Mouse (Mus musculus): ENCODE measurements around the gene Trim40. TPM values are rescaled to one million over a fixed set of nuclear protein-coding genes. Genes with fewer than 3 reads are reported as not detected.

Gene Trim40
- polyA plus RNA-seq (2017; shearing (Covaris generic)) = not detected

GRCm38 (mm10) chr17:36890073-36890903, at the start of gene Trim40:
TSS of gene Trim40 (minus strand) at chr17:36890123.

GRCm38 (mm10) chr17:36897552-36898205, 7.8 kb upstream of the Trim40 start, which contains the start of gene Trim31:
TSS of gene Trim31 (plus strand) at chr17:36898118.

GRCm38 (mm10) chr17:36869284-36869954, 20.5 kb downstream of the Trim40 start, which contains the start of gene Trim10:
TSS of gene Trim10 (plus strand) at chr17:36869574.

GRCm38 (mm10) chr17:36866719-36867527, 23.0 kb downstream of the Trim40 start, which contains the start of gene Trim15:
TSS of gene Trim15 (minus strand) at chr17:36867210.

GRCm38 (mm10) chr17:36836874-36837647, 52.9 kb downstream of the Trim40 start, which contains the start of gene Trim26:
TSS of gene Trim26 (plus strand) at chr17:36837134.

Other genes starting within 250 kb of the Trim40 start
- gene H2-M9, start 247.5 kb downstream of the Trim40 start, polyA plus RNA-seq (2017; shearing (Covaris generic)) = not detected
- not detected for gene H2-M1, start 217.9 kb downstream of the Trim40 start, polyA plus RNA-seq (2017; shearing (Covaris generic))
- not detected for gene H2-M10.5, start 117.2 kb downstream of the Trim40 start, polyA plus RNA-seq (2017; shearing (Covaris generic))
- not detected for gene H2-M10.6, start 78.0 kb downstream of the Trim40 start, polyA plus RNA-seq (2017; shearing (Covaris generic))
- gene Trim26, start 53.0 kb downstream of the Trim40 start, polyA plus RNA-seq (2017; shearing (Covaris generic)) = 178 TPM
- 0.31 TPM for gene Trim15, start 22.9 kb downstream of the Trim40 start, polyA plus RNA-seq (2017; shearing (Covaris generic))
- not detected for gene Trim10, start 20.5 kb downstream of the Trim40 start, polyA plus RNA-seq (2017; shearing (Covaris generic))
- gene Trim31, start 8.0 kb upstream of the Trim40 start, polyA plus RNA-seq (2017; shearing (Covaris generic)) = not detected
- not detected for gene Rnf39, start 52.8 kb upstream of the Trim40 start, polyA plus RNA-seq (2017; shearing (Covaris generic))
- 176 TPM for gene Ppp1r11, start 61.6 kb upstream of the Trim40 start, polyA plus RNA-seq (2017; shearing (Covaris generic))
- gene Znrd1, start 68.4 kb upstream of the Trim40 start, polyA plus RNA-seq (2017; shearing (Covaris generic)) = 108 TPM
- 4.0 TPM for gene Znrd1as, start 68.5 kb upstream of the Trim40 start, polyA plus RNA-seq (2017; shearing (Covaris generic))
- gene 2410137M14Rik, start 91.1 kb upstream of the Trim40 start, polyA plus RNA-seq (2017; shearing (Covaris generic)) = not detected
- gene H2-M5, start 99.4 kb upstream of the Trim40 start, polyA plus RNA-seq (2017; shearing (Covaris generic)) = 0.20 TPM
- gene Zfp57, start 111.0 kb upstream of the Trim40 start, polyA plus RNA-seq (2017; shearing (Covaris generic)) = not detected
- gene Mog, start 133.3 kb upstream of the Trim40 start, polyA plus RNA-seq (2017; shearing (Covaris generic)) = not detected
- 10.5 TPM for gene Gabbr1, start 155.8 kb upstream of the Trim40 start, polyA plus RNA-seq (2017; shearing (Covaris generic))
- 0.09 TPM for gene Olfr90, start 198.4 kb upstream of the Trim40 start, polyA plus RNA-seq (2017; shearing (Covaris generic))
- gene Olfr91, start 208.2 kb upstream of the Trim40 start, polyA plus RNA-seq (2017; shearing (Covaris generic)) = not detected
- not detected for gene Olfr92, start 230.0 kb upstream of the Trim40 start, polyA plus RNA-seq (2017; shearing (Covaris generic))